In the genomic region with DNA sequence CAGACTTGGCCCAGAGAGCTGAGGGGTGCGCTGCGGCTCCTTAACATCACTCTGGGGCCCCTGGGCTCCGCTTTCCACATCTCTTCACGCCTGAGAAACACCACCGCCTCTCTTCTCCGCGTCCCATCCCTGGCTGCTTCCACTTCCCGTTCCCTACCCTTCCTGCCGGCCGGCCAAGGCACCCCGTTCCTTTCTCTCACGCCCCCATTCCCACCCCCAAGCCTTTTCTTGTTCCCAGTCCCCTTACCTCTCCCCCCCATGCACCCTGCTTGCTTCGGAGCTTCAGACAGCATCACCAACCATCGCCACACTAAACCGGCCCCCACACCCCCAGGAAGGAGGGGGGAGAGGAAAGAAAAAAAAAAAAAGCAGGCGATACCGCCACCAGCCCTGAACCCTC, we compare ENCODE assay signal across 8 mouse cellular contexts. TPM values are rescaled to one million over a fixed set of nuclear protein-coding genes. Genes with fewer than 3 reads are reported as not detected.
DNase-seq lines count a peak whose midpoint lies in the region; ATAC-seq and TF ChIP-seq lines count a peak whose summit lies in the region.

No protein-coding gene starts in this region.

- no peak overlapping the region for H3K27ac ChIP-seq in kidney, embryonic 14.5 days (ENCODE audit: low read depth, low read length)
- H3K27ac ChIP-seq in hindbrain, embryonic 16.5 days (ENCODE audit: low read depth, low read length), result peak overlapping the region; percentile 94
- peak overlapping the region; percentile 99 for H3K27ac ChIP-seq in midbrain, postnatal 0 days (ENCODE audit: low read depth, low read length)
- no peak overlapping the region for H3K27ac ChIP-seq in thymus, adult 2 months (ENCODE audit: control insufficient read depth, insufficient read depth, low read length)

- 0 out of 2 replicates have a peak, but pooled peaks cover 3% of the 10 kb centered on the region for H3K4me1 ChIP-seq in kidney, embryonic 14.5 days (ENCODE audit: control insufficient read depth, insufficient read depth, low read length)
- H3K4me1 ChIP-seq in hindbrain, embryonic 16.5 days (ENCODE audit: control insufficient read depth, insufficient read depth, low read depth, low read length), result peaks cover 56% of the 10 kb centered on the region
- peaks cover 12% of the 10 kb centered on the region for H3K4me1 ChIP-seq in midbrain, postnatal 0 days (ENCODE audit: insufficient read depth, low read length)
- peaks cover 27% of the 10 kb centered on the region for H3K4me1 ChIP-seq in thymus, adult 2 months (replicated peaks; ENCODE audit: control insufficient read depth, insufficient read depth, low read length)

- H3K9ac ChIP-seq in kidney, embryonic 14.5 days (ENCODE audit: low read depth, low read length), result no peak overlapping the region
- H3K9ac ChIP-seq in hindbrain, embryonic 16.5 days (ENCODE audit: low read depth, low read length), result peak overlapping the region; percentile 79
- peak overlapping the region; percentile 95 for H3K9ac ChIP-seq in midbrain, postnatal 0 days (replicated peaks; ENCODE audit: low read length, poor library complexity, severe bottlenecking)

- no peak for TF ChIP-seq POLR2A in thymus, adult 2 months (IDR thresholded peaks at IDR 0.05; ENCODE audit: control insufficient read depth, extremely low read depth, insufficient read depth, low read length, poor library complexity)

- DNase-seq in kidney, adult 8-10 months, result no peak
- DNase-seq in cerebellum, postnatal 25 days, result peak; percentile 56 to 58
- peak; percentile 34 for DNase-seq in midbrain, postnatal 0 days (ENCODE audit: low spot score)
- no peak for DNase-seq in urinary bladder, postnatal 10 days (ENCODE audit: low spot score)
- no peak for DNase-seq in gastrocnemius, postnatal 14 days
- no peak for DNase-seq in thymus, adult 2 months

- ATAC-seq in kidney, embryonic 14.5 days (ENCODE audit: low FRiP score, low TSS enrichment), result no peak
- ATAC-seq in hindbrain, embryonic 16.5 days, result no peak
- ATAC-seq in midbrain, postnatal 0 days (ENCODE audit: low FRiP score), result no peak

- peaks cover 69% of the 10 kb centered on the region for H3K27me3 ChIP-seq in kidney, embryonic 14.5 days (ENCODE audit: control insufficient read depth, insufficient read depth, low read length)
- peaks cover 9% of the 10 kb centered on the region for H3K27me3 ChIP-seq in hindbrain, embryonic 16.5 days (replicated peaks; ENCODE audit: control insufficient read depth, insufficient read depth, low read length)
- peaks cover 4% of the 10 kb centered on the region; the same call in 1 of the 2 replicates for H3K27me3 ChIP-seq in midbrain, postnatal 0 days (ENCODE audit: insufficient read depth, low read length)
- peaks cover 12% of the 10 kb centered on the region for H3K27me3 ChIP-seq in thymus, adult 2 months (ENCODE audit: control insufficient read depth, insufficient read depth, low read length)

- no peaks in the 10 kb centered on the region for H3K9me3 ChIP-seq in kidney, embryonic 14.5 days (ENCODE audit: control insufficient read depth, low read length)
- H3K9me3 ChIP-seq in hindbrain, embryonic 16.5 days (ENCODE audit: control insufficient read depth, low read length), result no peaks in the 10 kb centered on the region
- H3K9me3 ChIP-seq in midbrain, postnatal 0 days (ENCODE audit: low read length), result no peaks in the 10 kb centered on the region

- H3K4me2 ChIP-seq in kidney, embryonic 14.5 days (replicated peaks; ENCODE audit: low read depth, low read length), result peak overlapping the region; percentile 87; the same call in 1 of the 2 replicates
- peak overlapping the region; percentile 59 for H3K4me2 ChIP-seq in hindbrain, embryonic 16.5 days (ENCODE audit: low read length)
- H3K4me2 ChIP-seq in midbrain, postnatal 0 days (ENCODE audit: low read depth, low read length, poor library complexity, severe bottlenecking), result peak overlapping the region; percentile 66

- WGBS in kidney, embryonic 14.5 days, result 2% methylated on average over 17 of the region's 17 CpGs
- under 1% methylated on average over 15 of the region's 17 CpGs for whole genome bisulfite sequencing in hindbrain, embryonic 16.5 days
- WGBS in midbrain, postnatal 0 days, result under 1% methylated on average over 17 of the region's 17 CpGs
- WGBS in thymus, adult 2 months, result 7% methylated on average over 15 of the region's 17 CpGs

- TF ChIP-seq CTCF in midbrain, postnatal 0 days (IDR thresholded peaks at IDR 0.05), result no peak
- no peak for TF ChIP-seq CTCF in thymus, adult 2 months (IDR thresholded peaks at IDR 0.05; ENCODE audit: borderline replicate concordance, control insufficient read depth, extremely low read depth, insufficient read depth, low read length, poor library complexity)

- H3K36me3 ChIP-seq in kidney, embryonic 14.5 days (ENCODE audit: control insufficient read depth, insufficient read depth, low read length), result no peaks in the 10 kb centered on the region
- H3K36me3 ChIP-seq in hindbrain, embryonic 16.5 days (ENCODE audit: control insufficient read depth, insufficient read depth, low read length), result no peaks in the 10 kb centered on the region
- no peaks in the 10 kb centered on the region for H3K36me3 ChIP-seq in midbrain, postnatal 0 days (ENCODE audit: insufficient read depth, low read length)
- no peaks in the 10 kb centered on the region for H3K36me3 ChIP-seq in thymus, adult 2 months (ENCODE audit: control insufficient read depth, insufficient read depth, low read length)

- peak overlapping the region; percentile 52 for H3K4me3 ChIP-seq in kidney, embryonic 14.5 days (ENCODE audit: low read length)
- peak overlapping the region; percentile 47 for H3K4me3 ChIP-seq in hindbrain, embryonic 16.5 days (ENCODE audit: low read length)
- H3K4me3 ChIP-seq in midbrain, postnatal 0 days (ENCODE audit: low read depth, low read length), result peak overlapping the region; percentile 77
- no peak overlapping the region for H3K4me3 ChIP-seq in thymus, adult 2 months (ENCODE audit: control insufficient read depth, insufficient read depth, low read length)

- intact Hi-C loops in gastrocnemius, postnatal 14 days (cut with DNase I; ENCODE audit: low total_unique reads), result no loop called here

RNA-seq across cellular contexts. Expression of gene Pou2f2, which starts 1.2 kb away (rescaled TPM):
- polyA plus RNA-seq in kidney, embryonic 14.5 days (2014; fragmentation: Nextera tagmentation; extraction: Ambion mirVana), result 0.39 and 0.90 TPM in 2 replicates
- polyA plus RNA-seq in hindbrain, embryonic 16.5 days (2015; fragmentation: Nextera tagmentation; extraction: Ambion mirVana), result 19.8 and 28.7 TPM in 2 replicates
- total RNA-seq in midbrain, postnatal 0 days (2014; rRNA removed), result 7.6 and 9.0 TPM in 2 replicates
- 28.9 and 35.9 TPM in 2 replicates for polyA plus RNA-seq in midbrain, postnatal 0 days (2015; fragmentation: Nextera tagmentation; extraction: Ambion mirVana)
- under 1 TPM; 0.13 to 0.35 TPM for total RNA-seq in gastrocnemius, postnatal 14 days (2021)
- polyA plus RNA-seq in thymus, adult 2 months (2012; rRNA removed), result 5.6 and 5.7 TPM in 2 replicates

RNA-seq across cellular contexts. Expression of gene Dedd2, which starts 42.1 kb away (rescaled TPM):
- 8.7 and 10.8 TPM in 2 replicates for polyA plus RNA-seq in kidney, embryonic 14.5 days (2014; fragmentation: Nextera tagmentation; extraction: Ambion mirVana)
- polyA plus RNA-seq in hindbrain, embryonic 16.5 days (2015; fragmentation: Nextera tagmentation; extraction: Ambion mirVana), result 14.2 and 14.8 TPM in 2 replicates
- total RNA-seq in midbrain, postnatal 0 days (2014; rRNA removed), result 25.9 and 27.8 TPM in 2 replicates
- polyA plus RNA-seq in midbrain, postnatal 0 days (2015; fragmentation: Nextera tagmentation; extraction: Ambion mirVana), result 17.7 and 18.7 TPM in 2 replicates
- total RNA-seq in gastrocnemius, postnatal 14 days (2021), result 1 to 10 TPM; 5.7 to 8.7 TPM
- 93.6 and 102 TPM in 2 replicates for polyA plus RNA-seq in thymus, adult 2 months (2012; rRNA removed)

RNA-seq across cellular contexts. Expression of gene Zfp526, which starts 42.9 kb away (rescaled TPM):
- polyA plus RNA-seq in kidney, embryonic 14.5 days (2014; fragmentation: Nextera tagmentation; extraction: Ambion mirVana), result 2.2 and 4.2 TPM in 2 replicates
- 1.6 and 1.8 TPM in 2 replicates for polyA plus RNA-seq in hindbrain, embryonic 16.5 days (2015; fragmentation: Nextera tagmentation; extraction: Ambion mirVana)
- total RNA-seq in midbrain, postnatal 0 days (2014; rRNA removed), result 8.1 and 9.5 TPM in 2 replicates
- polyA plus RNA-seq in midbrain, postnatal 0 days (2015; fragmentation: Nextera tagmentation; extraction: Ambion mirVana), result 0.94 and 1.0 TPM in 2 replicates
- 1 to 10 TPM; 5.4 to 5.9 TPM for total RNA-seq in gastrocnemius, postnatal 14 days (2021)
- 38.2 and 46.5 TPM in 2 replicates for polyA plus RNA-seq in thymus, adult 2 months (2012; rRNA removed)

RNA-seq across cellular contexts. Expression of gene Gsk3a, which starts 59.3 kb away (rescaled TPM):
- polyA plus RNA-seq in kidney, embryonic 14.5 days (2014; fragmentation: Nextera tagmentation; extraction: Ambion mirVana), result 15.7 and 18.5 TPM in 2 replicates
- polyA plus RNA-seq in hindbrain, embryonic 16.5 days (2015; fragmentation: Nextera tagmentation; extraction: Ambion mirVana), result 13.0 and 16.4 TPM in 2 replicates
- total RNA-seq in midbrain, postnatal 0 days (2014; rRNA removed), result 155 and 169 TPM in 2 replicates
- polyA plus RNA-seq in midbrain, postnatal 0 days (2015; fragmentation: Nextera tagmentation; extraction: Ambion mirVana), result 20.3 and 20.6 TPM in 2 replicates
- 10 to 100 TPM; 46.5 to 51.4 TPM for total RNA-seq in gastrocnemius, postnatal 14 days (2021)
- 332 and 343 TPM in 2 replicates for polyA plus RNA-seq in thymus, adult 2 months (2012; rRNA removed)

Comparison
In these comparisons a context has a peak if more than half of its experiments do, and no peak if none do; other contexts are left out.
1. H3K27ac ChIP-seq: peak in hindbrain, embryonic 16.5 days (single experiment) and midbrain, postnatal 0 days (single experiment); none in kidney, embryonic 14.5 days (single experiment) and thymus, adult 2 months (single experiment).
2. DNase-seq: peak in cerebellum, postnatal 25 days (2 of 2) and midbrain, postnatal 0 days (single experiment); none in kidney, adult 8-10 months (0 of 2), urinary bladder, postnatal 10 days (single experiment), gastrocnemius, postnatal 14 days (single experiment) and thymus, adult 2 months (single experiment).
3. Peak in every context shown above with its lines, with median percentiles within 50 percentile points of each other: H3K4me2 ChIP-seq.